Mouse (Mus musculus): ENCODE results near the gene Ctrb1. TPM values are rescaled to one million over a fixed set of nuclear protein-coding genes. Genes with fewer than 3 reads are reported as not detected.
A peak's percentile ranks its signal among the peaks of the same experiment; 100 is the strongest.

Gene Ctrb1
- polyA plus RNA-seq, 1 experiment from 2014 or later: not detected

GRCm38 (mm10) chr8:111705222-111705621 is 14.4 kb upstream of the Ctrb1 start:
- 20% methylated on average over 3 of the region's 3 CpGs for WGBS (ENCODE audit: insufficient replicate concordance)
- Histone ChIP-seq H3K9me3 (replicated peaks; ENCODE audit: control insufficient read depth, low read length) (no peaks in the 10 kb centered on the region), H3K4me3 (ENCODE audit: low read depth, low read length) (no peak overlapping the region), H3K36me3 (ENCODE audit: control insufficient read depth, insufficient read depth, low read length) (peaks cover 5% of the 10 kb centered on the region; the same call in 1 of the 2 replicates), H3K27ac (ENCODE audit: low read depth, low read length) (0 out of 2 replicates have a peak overlapping the region, but pooled peaks have one; percentile 36), H3K4me2 (no peak overlapping the region), H3K4me1 (ENCODE audit: control insufficient read depth, insufficient read depth, low read length) (peaks cover 12% of the 10 kb centered on the region), H3K9ac (ENCODE audit: low read depth, low read length) (0 out of 2 replicates have a peak overlapping the region, but pooled peaks have one; percentile 29), H3K27me3 (ENCODE audit: control insufficient read depth, insufficient read depth, low read length) (no peaks in the 10 kb centered on the region)
- no peak; the same call in 1 of the 2 replicates for ATAC-seq (replicated peaks; ENCODE audit: insufficient number of reproducible peaks, low FRiP score, low TSS enrichment)

GRCm38 (mm10) chr8:111704585-111704984 is 13.8 kb upstream of the Ctrb1 start:
- Histone ChIP-seq H3K4me1 (ENCODE audit: control insufficient read depth, insufficient read depth, low read length) (peaks cover 12% of the 10 kb centered on the region), H3K9ac (ENCODE audit: low read depth, low read length) (no peak overlapping the region), H3K4me2 (no peak overlapping the region), H3K27me3 (ENCODE audit: control insufficient read depth, insufficient read depth, low read length) (no peaks in the 10 kb centered on the region), H3K27ac (ENCODE audit: low read depth, low read length) (no peak overlapping the region), H3K36me3 (ENCODE audit: control insufficient read depth, insufficient read depth, low read length) (peaks cover 5% of the 10 kb centered on the region; the same call in 1 of the 2 replicates), H3K4me3 (ENCODE audit: low read depth, low read length) (no peak overlapping the region), H3K9me3 (replicated peaks; ENCODE audit: control insufficient read depth, low read length) (no peaks in the 10 kb centered on the region)
- 87% methylated on average over 12 of the region's 12 CpGs for WGBS (ENCODE audit: insufficient replicate concordance)
- no peak for ATAC-seq (replicated peaks; ENCODE audit: insufficient number of reproducible peaks, low FRiP score, low TSS enrichment)

GRCm38 (mm10) chr8:111701380-111701779 is 10.6 kb upstream of the Ctrb1 start:
- H3K4me2 ChIP-seq: no peak overlapping the region
- no peak for ATAC-seq (replicated peaks; ENCODE audit: insufficient number of reproducible peaks, low FRiP score, low TSS enrichment)
- H3K9ac ChIP-seq (ENCODE audit: low read depth, low read length): no peak overlapping the region
- H3K27ac ChIP-seq (ENCODE audit: low read depth, low read length): no peak overlapping the region
- no peaks in the 10 kb centered on the region for H3K36me3 ChIP-seq (ENCODE audit: control insufficient read depth, insufficient read depth, low read length)
- no peak overlapping the region for H3K4me3 ChIP-seq (ENCODE audit: low read depth, low read length)
- H3K4me1 ChIP-seq (ENCODE audit: control insufficient read depth, insufficient read depth, low read length): peaks cover 12% of the 10 kb centered on the region
- WGBS (ENCODE audit: insufficient replicate concordance): 77% methylated on average over 9 of the region's 9 CpGs
- H3K27me3 ChIP-seq (ENCODE audit: control insufficient read depth, insufficient read depth, low read length): no peaks in the 10 kb centered on the region
- no peaks in the 10 kb centered on the region for H3K9me3 ChIP-seq (replicated peaks; ENCODE audit: control insufficient read depth, low read length)

- 82% methylated on average over 5 of the region's 5 CpGs for WGBS (ENCODE audit: insufficient replicate concordance)
- H3K9me3 ChIP-seq (replicated peaks; ENCODE audit: control insufficient read depth, low read length): no peaks in the 10 kb centered on the region
- no peak overlapping the region for H3K4me2 ChIP-seq
- no peak overlapping the region for H3K9ac ChIP-seq (ENCODE audit: low read depth, low read length)
- no peaks in the 10 kb centered on the region for H3K27me3 ChIP-seq (ENCODE audit: control insufficient read depth, insufficient read depth, low read length)
- H3K36me3 ChIP-seq (ENCODE audit: control insufficient read depth, insufficient read depth, low read length): no peaks in the 10 kb centered on the region
- no peak overlapping the region for H3K27ac ChIP-seq (ENCODE audit: low read depth, low read length)
- no peak overlapping the region for H3K4me3 ChIP-seq (ENCODE audit: low read depth, low read length)
- H3K4me1 ChIP-seq (ENCODE audit: control insufficient read depth, insufficient read depth, low read length): peaks cover 9% of the 10 kb centered on the region
- ATAC-seq (replicated peaks; ENCODE audit: insufficient number of reproducible peaks, low FRiP score, low TSS enrichment): no peak
Measured at GRCm38 (mm10) chr8:111700740-111701139, 9.9 kb upstream of the Ctrb1 start.

- WGBS (ENCODE audit: insufficient replicate concordance): 78% methylated on average over 3 of the region's 3 CpGs
- no peak for ATAC-seq (replicated peaks; ENCODE audit: insufficient number of reproducible peaks, low FRiP score, low TSS enrichment)
- H3K9me3 ChIP-seq (replicated peaks; ENCODE audit: control insufficient read depth, low read length): no peaks in the 10 kb centered on the region
- H3K9ac ChIP-seq (ENCODE audit: low read depth, low read length): no peak overlapping the region
- no peak overlapping the region for H3K27ac ChIP-seq (ENCODE audit: low read depth, low read length)
- no peaks in the 10 kb centered on the region for H3K36me3 ChIP-seq (ENCODE audit: control insufficient read depth, insufficient read depth, low read length)
- H3K27me3 ChIP-seq (ENCODE audit: control insufficient read depth, insufficient read depth, low read length): no peaks in the 10 kb centered on the region
- H3K4me3 ChIP-seq (ENCODE audit: low read depth, low read length): no peak overlapping the region
- H3K4me1 ChIP-seq (ENCODE audit: control insufficient read depth, insufficient read depth, low read length): peaks cover 5% of the 10 kb centered on the region
- H3K4me2 ChIP-seq: no peak overlapping the region
Measured at GRCm38 (mm10) chr8:111700201-111700600, 9.4 kb upstream of the Ctrb1 start.

DNA sequence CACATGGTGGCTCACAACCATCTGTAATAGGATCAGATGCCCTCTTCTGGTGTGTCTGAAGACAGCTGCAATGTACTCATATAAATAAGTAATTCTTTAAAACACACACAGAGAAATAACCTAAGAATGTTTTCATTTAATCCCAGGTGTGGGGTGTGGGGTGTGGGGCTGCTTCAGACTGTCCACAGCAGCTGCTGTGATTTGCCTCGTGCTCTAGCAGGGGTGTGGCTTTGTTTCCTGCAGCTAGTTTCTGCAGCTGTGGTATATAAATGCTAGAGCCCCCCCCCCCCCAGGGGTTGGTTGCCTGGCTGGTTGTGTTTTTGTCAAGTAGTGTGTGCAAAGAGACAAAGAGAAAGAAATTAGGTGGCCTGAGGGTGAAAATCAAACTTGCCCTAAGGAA is 8.2 kb upstream of the Ctrb1 start:
- Histone ChIP-seq H3K27ac (ENCODE audit: low read depth, low read length) (no peak overlapping the region), H3K4me3 (ENCODE audit: low read depth, low read length) (no peak overlapping the region), H3K9ac (ENCODE audit: low read depth, low read length) (no peak overlapping the region), H3K4me2 (no peak overlapping the region), H3K4me1 (ENCODE audit: control insufficient read depth, insufficient read depth, low read length) (no peaks in the 10 kb centered on the region), H3K36me3 (ENCODE audit: control insufficient read depth, insufficient read depth, low read length) (no peaks in the 10 kb centered on the region), H3K9me3 (replicated peaks; ENCODE audit: control insufficient read depth, low read length) (no peaks in the 10 kb centered on the region), H3K27me3 (ENCODE audit: control insufficient read depth, insufficient read depth, low read length) (no peaks in the 10 kb centered on the region)
- ATAC-seq (replicated peaks; ENCODE audit: insufficient number of reproducible peaks, low FRiP score, low TSS enrichment): no peak
- whole genome bisulfite sequencing (ENCODE audit: insufficient replicate concordance): 37% methylated on average over 1 of the region's 1 CpGs

- Histone ChIP-seq H3K9me3 (replicated peaks; ENCODE audit: control insufficient read depth, low read length) (no peaks in the 10 kb centered on the region), H3K27ac (ENCODE audit: low read depth, low read length) (no peak overlapping the region), H3K36me3 (ENCODE audit: control insufficient read depth, insufficient read depth, low read length) (no peaks in the 10 kb centered on the region), H3K4me3 (ENCODE audit: low read depth, low read length) (no peak overlapping the region), H3K9ac (ENCODE audit: low read depth, low read length) (no peak overlapping the region), H3K27me3 (ENCODE audit: control insufficient read depth, insufficient read depth, low read length) (no peaks in the 10 kb centered on the region), H3K4me2 (no peak overlapping the region), H3K4me1 (ENCODE audit: control insufficient read depth, insufficient read depth, low read length) (no peaks in the 10 kb centered on the region)
- WGBS (ENCODE audit: insufficient replicate concordance): 71% methylated on average over 10 of the region's 10 CpGs
- ATAC-seq (replicated peaks; ENCODE audit: insufficient number of reproducible peaks, low FRiP score, low TSS enrichment): no peak
Measured at GRCm38 (mm10) chr8:111697655-111698054, 6.8 kb upstream of the Ctrb1 start.

DNA sequence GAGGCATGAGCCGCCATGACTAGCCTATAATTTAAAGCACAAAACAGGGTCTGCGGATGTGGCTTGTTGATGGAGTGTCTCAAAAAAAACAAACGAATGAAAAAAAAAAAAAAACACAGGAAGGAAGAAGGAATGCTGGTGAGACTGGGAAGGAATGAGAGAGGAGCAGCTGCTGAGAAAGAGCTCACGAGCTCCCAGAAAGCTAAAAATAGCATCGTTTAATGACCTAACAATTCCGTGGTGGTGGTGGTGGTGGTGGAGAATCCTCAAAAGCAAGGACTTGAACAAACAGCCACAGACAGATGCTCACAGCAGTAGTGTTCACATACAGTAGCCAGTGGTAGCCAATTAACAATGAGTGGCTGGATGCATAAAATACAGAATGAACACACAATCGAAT is 4.6 kb upstream of the Ctrb1 start:
- Histone ChIP-seq H3K9me3 (replicated peaks; ENCODE audit: control insufficient read depth, low read length) (no peaks in the 10 kb centered on the region), H3K9ac (ENCODE audit: low read depth, low read length) (no peak overlapping the region), H3K4me1 (ENCODE audit: control insufficient read depth, insufficient read depth, low read length) (no peaks in the 10 kb centered on the region), H3K4me2 (no peak overlapping the region), H3K27ac (ENCODE audit: low read depth, low read length) (no peak overlapping the region), H3K36me3 (ENCODE audit: control insufficient read depth, insufficient read depth, low read length) (no peaks in the 10 kb centered on the region), H3K4me3 (ENCODE audit: low read depth, low read length) (no peak overlapping the region), H3K27me3 (ENCODE audit: control insufficient read depth, insufficient read depth, low read length) (no peaks in the 10 kb centered on the region)
- ATAC-seq (replicated peaks; ENCODE audit: insufficient number of reproducible peaks, low FRiP score, low TSS enrichment): no peak
- 42% methylated on average over 7 of the region's 7 CpGs for WGBS (ENCODE audit: insufficient replicate concordance)

- Histone ChIP-seq H3K36me3 (ENCODE audit: control insufficient read depth, insufficient read depth, low read length) (no peaks in the 10 kb centered on the region), H3K4me3 (ENCODE audit: low read depth, low read length) (no peak overlapping the region), H3K27me3 (ENCODE audit: control insufficient read depth, insufficient read depth, low read length) (no peaks in the 10 kb centered on the region), H3K9ac (ENCODE audit: low read depth, low read length) (no peak overlapping the region), H3K27ac (ENCODE audit: low read depth, low read length) (no peak overlapping the region), H3K9me3 (replicated peaks; ENCODE audit: control insufficient read depth, low read length) (no peaks in the 10 kb centered on the region), H3K4me1 (ENCODE audit: control insufficient read depth, insufficient read depth, low read length) (no peaks in the 10 kb centered on the region), H3K4me2 (no peak overlapping the region)
- ATAC-seq (replicated peaks; ENCODE audit: insufficient number of reproducible peaks, low FRiP score, low TSS enrichment): 0 out of 2 replicates have a peak, but pooled peaks have one; percentile 29
- whole genome bisulfite sequencing (ENCODE audit: insufficient replicate concordance): 46% methylated on average over 6 of the region's 6 CpGs
Measured at GRCm38 (mm10) chr8:111693261-111693741, 2.5 kb upstream of the Ctrb1 start.
